Mouse (Mus musculus) cerebellum, postnatal 36 days (tissue): ENCODE measurements at regions not wholly inside any gene's neighbourhood (a gene's known extent, or its start where the extent isn't known, plus 50 kb on each side); places are given as distances from the start of the nearest gene placed in this dataset.

Experiments
- DNase-seq, 2 experiments: peaks; one replicate each; pipeline ENCODE4 v3.0.0; 2021 to 2022; ENCODE audit warnings: mixed read lengths in 2 of 2

GRCm38 (mm10) chr3:46075646-46076045 is 372.4 kb downstream of the Pabpc4l start:
- peak in 1 of 2 experiments; percentile 12 for DNase-seq

GRCm38 (mm10) chr3:46054792-46055191 is 393.2 kb downstream of the Pabpc4l start:
- no peak for DNase-seq

- DNase-seq = no peak
Observed at GRCm38 (mm10) chr3:46034068-46034467, 414.0 kb downstream of the Pabpc4l start.
